Mouse (Mus musculus) v-Abl transformed pro-B cells (cell line): ENCODE data around the gene Taf1b.

Source experiments
- in situ Hi-C, 2 experiments: fragments of 400-800 bp; cut with MboI; formaldehyde crosslinking; loops; one replicate each; pipeline ENCODE4 v1.15.1; 2025; ENCODE audit not compliant: unreplicated experiment in 2 of 2

Taf1b gene

GRCm38 (mm10) chr12:24541426-24542154, 43.4 kb downstream of the Taf1b start:
- in situ Hi-C loops: no loop called here

DNA sequence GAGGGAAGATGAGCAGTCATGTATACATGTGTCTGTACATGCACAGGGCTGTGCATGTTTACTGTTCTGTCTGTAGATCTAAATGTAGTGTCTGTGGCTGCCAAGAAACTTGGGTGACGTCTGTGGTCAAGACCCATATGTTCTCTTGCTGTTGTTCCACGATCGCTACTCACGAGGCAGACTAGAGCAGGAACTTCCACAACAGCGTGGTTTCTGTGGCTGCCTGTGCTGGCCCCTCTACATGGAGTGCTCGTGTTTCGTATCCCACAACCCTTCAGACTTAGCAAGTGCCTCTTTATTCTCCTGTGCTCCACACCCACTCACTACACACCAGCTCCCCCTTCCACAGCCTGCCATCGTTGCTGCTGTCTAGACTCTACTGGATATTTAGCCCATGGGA, 49.5 kb downstream of the Taf1b start:
- in situ Hi-C loops: no loop called here

- in situ Hi-C loops: no loop called here
These were observed 50.7 kb downstream of the Taf1b start for GRCm38 (mm10) chr12:24548885-24549284.

DNA sequence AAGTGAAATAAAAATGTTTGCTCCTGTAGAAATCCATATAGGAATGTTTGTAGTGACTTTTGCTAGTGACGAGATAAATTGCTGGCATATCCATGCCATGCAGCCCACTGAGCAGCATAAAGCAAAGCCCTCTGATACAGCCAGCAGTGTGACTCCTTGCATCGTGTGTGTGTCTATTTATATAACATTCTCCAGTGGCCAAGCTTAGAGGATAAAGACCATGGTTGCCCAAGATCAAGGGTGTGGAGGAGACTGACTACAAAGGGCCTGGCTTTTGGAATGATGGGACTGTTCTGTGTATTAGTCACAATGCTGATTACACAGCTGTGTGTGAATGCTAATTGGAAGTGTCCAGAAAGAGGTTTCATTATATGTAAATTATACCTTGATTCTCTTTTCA, 54.4 kb downstream of the Taf1b start:
- in situ Hi-C loops: no loop called here

DNA sequence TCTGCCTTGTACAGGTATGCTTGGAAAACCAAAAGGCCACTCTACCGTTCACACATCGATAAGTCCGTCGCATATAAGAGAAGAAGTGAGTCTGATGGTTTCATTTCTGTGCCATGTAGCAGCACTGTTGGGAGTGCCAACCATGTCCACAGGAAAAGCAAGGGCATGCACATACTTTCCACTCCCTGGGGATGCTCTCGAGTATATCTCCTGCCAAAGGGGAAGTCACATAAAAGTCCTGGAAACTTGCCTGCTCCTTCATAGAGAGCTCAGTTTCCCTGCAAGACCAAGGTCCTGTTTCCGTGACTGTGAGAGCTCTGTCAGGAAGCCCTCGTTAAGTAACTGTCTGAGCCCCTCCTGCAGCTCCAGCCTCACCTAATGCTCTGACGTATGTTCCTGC, 57.8 kb downstream of the Taf1b start:
- in situ Hi-C loops: no loop called here

DNA sequence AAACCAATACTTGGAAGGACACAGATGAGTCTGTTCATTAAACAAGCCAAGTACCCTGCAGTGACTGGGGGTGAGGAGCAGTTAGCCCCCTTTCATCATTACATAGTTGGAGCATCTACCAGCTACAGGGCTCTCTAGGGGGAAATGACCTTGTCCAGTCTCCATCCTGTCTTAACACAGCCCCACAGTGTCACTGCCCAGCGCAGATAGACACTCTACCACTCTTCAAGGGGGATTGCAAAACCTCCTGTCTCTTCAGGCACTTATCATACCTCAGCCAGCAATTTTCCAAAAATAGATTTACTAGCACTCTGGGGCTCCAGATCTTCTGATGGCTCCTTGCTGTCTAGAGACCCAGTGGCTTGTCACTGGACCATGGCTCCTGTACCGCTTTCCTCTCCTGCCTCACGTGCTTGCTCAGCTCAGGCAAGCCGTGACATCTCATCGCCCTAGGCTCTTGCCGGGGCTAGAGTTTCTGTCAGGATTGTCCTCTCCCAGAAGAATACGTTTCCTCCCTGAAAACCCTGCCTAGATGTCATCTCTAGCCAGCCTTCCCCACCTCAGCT, 65.3 kb downstream of the Taf1b start:
- in situ Hi-C loops: no loop called here

- in situ Hi-C loops: no loop called here
These were observed 67.2 kb downstream of the Taf1b start for GRCm38 (mm10) chr12:24565311-24565710.

GRCm38 (mm10) chr12:24567606-24568005, 69.4 kb downstream of the Taf1b start:
- in situ Hi-C loops: no loop called here

GRCm38 (mm10) chr12:24571523-24572392, 73.6 kb downstream of the Taf1b start, which contains the start of gene Grhl1:
TSS of gene Grhl1 (plus strand) at chr12:24572283.
- in situ Hi-C loops: no loop called here

DNA sequence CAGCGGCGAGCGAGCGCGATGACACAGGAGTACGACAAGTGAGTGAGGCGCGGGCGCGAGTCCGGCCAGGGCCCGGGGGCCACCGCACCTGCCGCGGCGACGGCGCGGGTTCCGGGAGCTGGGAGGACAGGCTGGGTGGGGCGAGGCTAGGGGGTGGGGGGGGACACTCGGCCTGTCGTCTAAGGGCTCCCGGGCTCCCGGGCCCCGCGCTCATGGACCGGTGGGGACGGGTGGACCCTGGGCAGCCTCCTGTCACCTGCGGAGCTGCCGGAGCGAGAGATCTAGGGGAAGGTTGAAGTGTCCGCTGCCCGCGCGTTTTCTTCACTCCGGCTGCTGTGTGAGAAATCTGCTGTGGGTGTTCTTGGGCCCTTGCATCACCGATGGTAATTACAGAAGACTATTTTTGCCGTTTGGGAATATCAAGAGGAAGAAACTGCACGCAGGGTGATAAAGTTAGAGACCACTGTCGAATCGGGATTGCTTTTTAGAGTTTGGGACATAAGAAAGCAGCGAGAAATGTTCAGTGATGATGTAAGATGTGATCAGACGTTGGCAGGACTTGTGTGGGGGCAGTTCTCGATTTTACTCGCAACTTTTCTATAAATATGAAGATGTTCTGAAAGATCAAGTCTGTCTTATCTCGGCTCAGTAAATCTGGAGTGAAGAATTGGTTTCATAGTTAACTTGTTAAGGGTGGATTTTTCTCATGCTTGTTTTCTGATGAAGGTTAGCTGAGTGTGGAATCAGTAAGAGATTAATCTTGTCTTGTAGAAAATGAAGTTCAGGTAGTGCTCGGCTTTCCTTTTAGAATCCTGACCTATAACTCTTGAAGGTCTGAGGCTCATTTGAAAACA, 74.5 kb downstream of the Taf1b start:
- in situ Hi-C loops: no loop called here

- in situ Hi-C loops: no loop called here
These were observed 75.1 kb downstream of the Taf1b start for GRCm38 (mm10) chr12:24573275-24573580.

DNA sequence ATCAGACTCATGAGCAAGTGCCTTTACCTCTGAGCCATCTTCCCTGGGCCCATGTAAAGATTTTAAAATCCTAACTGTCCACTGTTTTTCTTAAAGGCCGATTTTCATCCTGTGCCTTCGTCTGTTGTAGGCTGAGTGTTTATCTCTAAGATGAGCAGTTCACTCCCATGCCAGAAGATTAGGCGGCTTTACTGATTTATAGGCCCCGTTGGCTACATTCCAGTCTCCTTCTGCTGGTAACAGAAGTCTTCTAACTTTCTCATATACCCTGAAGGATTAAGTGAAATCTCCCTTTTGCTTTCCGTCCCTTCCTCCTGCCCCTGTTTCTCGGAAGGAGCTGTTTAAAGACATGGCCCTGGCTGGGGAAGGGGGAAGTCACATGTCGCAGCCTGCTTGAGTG, 76.7 kb downstream of the Taf1b start:
- in situ Hi-C loops: no loop called here

DNA sequence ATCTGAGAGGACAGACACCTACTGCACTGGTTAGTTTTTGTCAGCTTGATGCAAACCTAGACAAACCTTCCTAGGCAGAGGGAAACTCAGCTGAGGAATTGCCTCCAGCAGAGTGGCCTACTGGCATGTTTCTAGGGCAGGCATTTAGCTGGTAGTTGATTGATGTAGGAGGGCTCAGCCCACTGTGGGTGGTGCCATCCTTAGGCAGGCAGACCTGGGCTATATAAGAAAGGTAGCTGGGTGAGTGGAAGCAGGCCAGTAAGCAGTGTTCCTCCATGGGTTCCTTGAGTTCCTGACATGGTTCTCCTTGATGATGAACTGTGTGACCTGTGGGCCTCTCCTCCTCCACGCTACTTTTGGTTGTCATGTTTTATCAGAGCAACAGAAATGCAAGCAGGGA, 82.3 kb downstream of the Taf1b start:
- in situ Hi-C loops: no loop called here

- in situ Hi-C loops: no loop called here
These were observed 83.0 kb downstream of the Taf1b start for GRCm38 (mm10) chr12:24580996-24581683.

GRCm38 (mm10) chr12:24583653-24584052, 85.5 kb downstream of the Taf1b start:
- in situ Hi-C loops: no loop called here

- in situ Hi-C loops: no loop called here
These were observed 86.7 kb downstream of the Taf1b start for GRCm38 (mm10) chr12:24584835-24585234.

GRCm38 (mm10) chr12:24586193-24586592, 88.0 kb downstream of the Taf1b start:
- in situ Hi-C loops: no loop called here

DNA sequence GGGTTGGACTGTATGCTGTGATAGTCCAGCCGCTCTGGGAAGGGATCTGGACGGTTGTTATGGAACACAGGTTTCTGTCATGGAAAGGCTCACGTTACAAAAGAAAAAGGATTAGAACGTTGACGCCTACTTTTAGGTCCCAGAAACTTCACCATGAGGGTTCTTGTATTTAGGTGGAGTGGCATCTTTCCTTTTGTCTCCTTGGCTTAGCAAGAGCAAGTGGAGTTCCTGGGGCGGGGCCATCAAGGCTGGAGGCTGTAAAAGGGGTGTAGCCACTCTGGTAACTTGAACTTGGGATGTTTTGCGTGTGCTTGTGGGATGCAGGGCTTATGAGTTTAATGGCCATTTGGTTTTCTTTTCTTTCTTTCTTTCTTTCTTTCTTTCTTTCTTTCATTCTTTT, 92.2 kb downstream of the Taf1b start:
- in situ Hi-C loops: no loop called here

GRCm38 (mm10) chr12:24592055-24592454, 93.9 kb downstream of the Taf1b start:
- in situ Hi-C loops: no loop called here

DNA sequence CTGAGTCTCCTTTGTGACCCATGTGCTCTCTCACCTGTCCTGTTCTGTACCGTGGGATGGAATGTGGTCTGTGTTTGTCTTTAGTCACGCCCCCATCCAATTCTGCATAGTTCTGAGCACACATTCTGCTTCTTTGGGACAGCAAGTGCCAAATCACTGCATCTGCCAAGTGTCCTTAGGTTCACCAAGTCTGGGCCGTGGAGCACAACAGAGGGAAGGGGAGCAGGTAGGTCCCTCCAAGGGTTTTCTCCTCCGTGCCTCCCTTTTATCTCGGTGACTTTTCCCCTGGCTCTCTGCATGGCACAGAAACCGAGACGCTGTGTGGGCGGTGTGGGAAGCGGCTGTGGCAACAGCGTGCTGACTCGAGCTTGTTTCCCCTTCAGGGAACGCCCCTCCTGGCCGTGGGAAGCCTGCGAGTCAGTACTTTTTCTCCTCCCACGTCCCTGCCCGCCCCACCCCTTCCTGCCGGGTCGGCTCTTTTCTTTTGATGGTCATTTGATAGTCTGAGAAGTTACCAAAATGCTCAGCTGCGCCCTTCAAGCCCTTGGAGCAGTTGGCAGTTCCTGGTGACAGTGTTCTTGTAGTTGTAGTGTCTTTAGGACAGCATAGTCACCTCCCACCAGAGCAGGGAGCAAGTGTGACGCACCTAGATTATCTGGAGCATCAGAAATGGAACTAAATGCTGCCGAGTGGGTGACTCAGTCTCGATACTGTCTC, 95.0 kb downstream of the Taf1b start:
- in situ Hi-C loops: no loop called here
